Mouse (Mus musculus): Measurements from ENCODE around the gene Ces2c. TPM values are rescaled to one million over a fixed set of nuclear protein-coding genes. Genes with fewer than 3 reads are reported as not detected.
"Not testable (repeated sequence)": the region's sequence is repeated elsewhere in the genome, so short reads cannot be mapped to it uniquely, and the experiment has no call there.

Gene Ces2c
- polyA plus RNA-seq, 1 experiment, result not detected

DNA sequence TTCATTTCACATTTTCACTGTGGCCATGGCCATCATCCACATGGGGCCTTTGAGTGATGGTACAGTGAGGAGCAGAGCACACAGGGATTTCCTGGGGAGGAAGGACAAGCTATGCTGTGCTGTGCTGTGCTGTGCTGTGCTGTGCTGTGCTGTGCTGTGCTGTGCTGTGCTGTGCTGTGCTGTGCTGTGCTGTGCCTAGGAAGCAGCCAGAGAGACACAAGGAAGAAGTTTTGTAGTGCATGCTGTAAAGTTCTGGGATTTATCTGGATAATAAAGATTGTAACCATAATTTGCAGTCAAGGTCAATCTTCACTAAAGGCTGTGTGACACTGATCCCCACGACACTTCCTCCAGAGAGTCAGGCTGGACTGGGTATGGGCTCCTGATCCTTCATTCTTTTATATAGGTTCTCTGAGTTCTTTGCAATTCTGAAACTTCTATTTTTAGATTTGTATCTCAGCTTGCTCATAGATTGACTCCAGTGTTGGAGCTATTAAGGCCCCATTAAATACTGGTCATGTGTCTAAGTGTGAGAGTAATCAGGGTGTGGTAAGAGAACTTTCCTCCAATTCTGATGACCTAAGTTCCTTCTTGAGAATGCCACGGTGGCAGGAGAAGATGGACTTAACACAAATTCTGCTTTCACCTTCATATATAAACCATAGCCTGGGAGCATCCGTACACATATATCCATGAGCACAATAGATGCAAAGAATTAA lies 5.3 kb upstream of the Ces2c start:
- WGBS, result 90% methylated on average over 3 of the region's 3 CpGs
- Histone ChIP-seq H3K4me3 (replicated peaks; ENCODE audit: insufficient read depth, low read depth, low read length) (no peak overlapping the region), H3K27ac (ENCODE audit: insufficient read depth, low read length) (no peak overlapping the region), H3K4me1 (ENCODE audit: control insufficient read depth, insufficient read depth, low read length) (no peaks in the 10 kb centered on the region), H3K27me3 (ENCODE audit: control insufficient read depth, insufficient read depth, low read length) (no peaks in the 10 kb centered on the region)
- TF ChIP-seq POLR2A (IDR thresholded peaks at IDR 0.05; ENCODE audit: borderline replicate concordance, insufficient read depth, low read length) (no peak), CTCF (IDR thresholded peaks at IDR 0.05; ENCODE audit: borderline replicate concordance, insufficient read depth, low read depth, low read length) (no peak)
- no peak for DNase-seq

DNA sequence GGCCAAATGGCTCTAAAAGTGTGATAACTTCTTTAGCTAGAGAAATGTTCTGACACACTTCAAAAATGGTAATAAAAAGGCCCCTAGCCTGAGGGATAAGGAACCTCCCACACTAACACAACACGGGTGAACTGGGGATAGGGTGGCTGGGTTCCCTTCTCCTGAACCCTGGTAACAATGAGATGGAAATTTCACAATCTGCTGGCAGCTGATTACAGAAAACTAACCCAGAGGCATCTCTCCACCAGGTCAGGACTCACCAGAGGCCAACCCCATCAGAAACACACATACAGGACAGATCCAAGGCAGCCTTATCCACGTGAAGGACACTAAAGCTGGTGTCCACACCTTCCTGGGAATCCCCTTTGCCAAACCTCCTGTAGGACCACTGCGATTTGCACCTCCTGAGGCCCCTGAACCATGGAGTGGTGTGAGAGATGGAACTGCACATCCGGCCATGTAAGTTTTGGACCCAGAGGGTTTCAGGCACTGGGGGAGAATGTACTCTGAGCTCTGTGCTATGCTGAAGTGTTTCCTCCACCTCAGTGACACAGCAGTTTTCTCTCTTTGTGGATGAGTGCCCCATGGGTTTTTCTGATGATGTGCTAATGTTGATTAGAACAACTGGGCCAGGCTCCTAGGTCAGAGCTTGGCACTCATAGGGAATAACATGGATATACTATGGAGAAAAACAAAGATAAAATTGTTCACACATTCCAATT lies 1.0 kb downstream of the Ces2c start:
- H3K4me1 ChIP-seq (ENCODE audit: control insufficient read depth, insufficient read depth, low read length), result no peaks in the 10 kb centered on the region
- no peak for DNase-seq
- TF ChIP-seq CTCF (IDR thresholded peaks at IDR 0.05; ENCODE audit: borderline replicate concordance, insufficient read depth, low read depth, low read length) (no peak), POLR2A (IDR thresholded peaks at IDR 0.05; ENCODE audit: borderline replicate concordance, insufficient read depth, low read length) (no peak)
- no peaks in the 10 kb centered on the region for H3K27me3 ChIP-seq (ENCODE audit: control insufficient read depth, insufficient read depth, low read length)
- no peak overlapping the region for H3K4me3 ChIP-seq (replicated peaks; ENCODE audit: insufficient read depth, low read depth, low read length)
- WGBS, result 78% methylated on average over 4 of the region's 4 CpGs
- H3K27ac ChIP-seq (ENCODE audit: insufficient read depth, low read length), result no peak overlapping the region

DNA sequence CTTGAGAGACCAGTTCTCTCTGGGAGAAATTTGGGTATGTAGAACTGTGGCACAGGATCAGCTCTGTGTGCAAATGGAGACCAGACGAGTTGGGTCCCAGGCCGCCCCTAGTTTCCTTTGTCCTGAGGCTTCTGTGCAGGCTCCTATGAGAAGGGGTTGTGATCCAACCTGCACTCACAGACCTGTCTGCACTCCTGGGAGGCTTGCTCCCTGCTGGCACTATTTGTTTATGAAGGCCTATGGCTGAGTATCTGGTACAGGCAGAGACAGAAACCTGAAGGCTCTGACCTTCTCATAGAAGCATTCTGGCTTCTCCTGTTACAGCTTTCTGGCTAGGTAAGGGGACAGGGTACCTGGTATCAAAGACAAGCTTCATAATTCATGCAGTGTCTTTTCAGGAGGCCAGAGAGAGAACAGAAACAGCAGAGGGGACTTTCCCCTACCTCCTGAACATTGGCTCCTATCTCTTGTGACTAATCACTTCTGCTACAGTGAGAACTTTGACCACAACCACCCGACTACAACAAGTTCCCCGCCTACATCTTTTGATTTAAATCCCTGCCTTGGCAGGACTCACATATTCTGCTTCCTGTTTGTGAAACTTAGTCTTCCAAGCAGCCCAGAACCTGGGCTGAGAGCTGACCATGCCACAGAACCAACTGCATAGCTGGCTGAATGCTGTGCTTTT lies 20.1 kb downstream of the Ces2c start:
- WGBS, result no CpG with 5 or more reads among the region's 4 CpGs
- not testable (repeated sequence) for H3K4me3 ChIP-seq (replicated peaks; ENCODE audit: insufficient read depth, low read depth, low read length)

DNA sequence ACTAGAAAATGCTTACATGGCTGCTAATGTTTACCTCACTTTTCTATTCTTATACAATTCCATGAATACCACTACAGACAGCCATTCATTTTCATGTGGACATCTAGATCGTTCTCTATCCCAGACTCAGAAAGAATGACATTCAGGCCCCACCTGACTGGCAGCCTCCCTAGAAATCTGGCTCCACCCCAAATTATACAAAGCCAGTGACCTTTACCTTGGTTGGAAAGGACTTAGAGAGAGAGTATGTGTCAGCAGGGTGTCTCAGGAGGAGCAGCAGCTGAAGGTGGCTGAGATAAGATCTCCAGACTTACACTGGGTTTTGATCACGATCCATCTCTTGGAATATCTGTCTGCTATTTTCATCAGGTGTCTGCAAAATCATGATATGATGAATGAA lies 22.0 kb downstream of the Ces2c start:
- not testable (repeated sequence) for H3K4me1 ChIP-seq (ENCODE audit: control insufficient read depth, insufficient read depth, low read length); H3K27me3 ChIP-seq (ENCODE audit: control insufficient read depth, insufficient read depth, low read length); DNase-seq; H3K27ac ChIP-seq (ENCODE audit: insufficient read depth, low read length); H3K4me3 ChIP-seq (replicated peaks; ENCODE audit: insufficient read depth, low read depth, low read length)
- no CpG with 5 or more reads among the region's 2 CpGs for WGBS

More for the DNA sequence above, 20.1 kb downstream of the Ces2c start:
- DNase-seq; H3K27ac ChIP-seq (ENCODE audit: insufficient read depth, low read length); H3K4me1 ChIP-seq (ENCODE audit: control insufficient read depth, insufficient read depth, low read length); H3K27me3 ChIP-seq (ENCODE audit: control insufficient read depth, insufficient read depth, low read length): not testable (repeated sequence)

DNA sequence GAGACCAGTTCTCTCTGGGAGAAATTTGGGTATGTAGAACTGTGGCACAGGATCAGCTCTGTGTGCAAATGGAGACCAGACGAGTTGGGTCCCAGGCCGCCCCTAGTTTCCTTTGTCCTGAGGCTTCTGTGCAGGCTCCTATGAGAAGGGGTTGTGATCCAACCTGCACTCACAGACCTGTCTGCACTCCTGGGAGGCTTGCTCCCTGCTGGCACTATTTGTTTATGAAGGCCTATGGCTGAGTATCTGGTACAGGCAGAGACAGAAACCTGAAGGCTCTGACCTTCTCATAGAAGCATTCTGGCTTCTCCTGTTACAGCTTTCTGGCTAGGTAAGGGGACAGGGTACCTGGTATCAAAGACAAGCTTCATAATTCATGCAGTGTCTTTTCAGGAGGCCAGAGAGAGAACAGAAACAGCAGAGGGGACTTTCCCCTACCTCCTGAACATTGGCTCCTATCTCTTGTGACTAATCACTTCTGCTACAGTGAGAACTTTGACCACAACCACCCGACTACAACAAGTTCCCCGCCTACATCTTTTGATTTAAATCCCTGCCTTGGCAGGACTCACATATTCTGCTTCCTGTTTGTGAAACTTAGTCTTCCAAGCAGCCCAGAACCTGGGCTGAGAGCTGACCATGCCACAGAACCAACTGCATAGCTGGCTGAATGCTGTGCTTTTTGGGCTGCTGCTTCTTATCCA lies 39.5 kb downstream of the Ces2c start:
- H3K4me1 ChIP-seq (ENCODE audit: control insufficient read depth, insufficient read depth, low read length); H3K27ac ChIP-seq (ENCODE audit: insufficient read depth, low read length); H3K27me3 ChIP-seq (ENCODE audit: control insufficient read depth, insufficient read depth, low read length); DNase-seq; H3K4me3 ChIP-seq (replicated peaks; ENCODE audit: insufficient read depth, low read depth, low read length): not testable (repeated sequence)
- no CpG with 5 or more reads among the region's 4 CpGs for WGBS

DNA sequence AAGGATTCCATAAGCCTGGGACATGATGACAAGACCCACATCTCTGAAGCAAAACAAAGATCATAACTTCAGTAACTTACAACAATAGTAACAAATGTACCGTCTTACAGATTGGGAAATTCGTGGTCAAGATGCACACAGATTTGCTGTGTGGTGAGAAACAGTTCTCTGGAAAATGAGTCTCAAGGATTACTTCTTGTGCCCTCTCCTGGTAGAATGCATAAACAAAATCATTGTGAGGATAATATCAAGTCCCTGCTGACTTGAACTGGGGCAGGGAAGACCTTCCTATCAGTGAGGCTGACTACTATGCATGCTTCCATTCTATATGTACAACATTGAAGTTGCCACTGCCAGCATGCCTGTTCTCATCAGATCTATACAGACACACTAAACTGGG lies 54.9 kb downstream of the Ces2c start:
- Histone ChIP-seq H3K4me3 (replicated peaks; ENCODE audit: insufficient read depth, low read depth, low read length) (no peak overlapping the region), H3K4me1 (ENCODE audit: control insufficient read depth, insufficient read depth, low read length) (no peaks in the 10 kb centered on the region), H3K27me3 (ENCODE audit: control insufficient read depth, insufficient read depth, low read length) (no peaks in the 10 kb centered on the region; the same call in 1 of the 2 replicates), H3K27ac (ENCODE audit: insufficient read depth, low read length) (no peak overlapping the region)
- 75% methylated on average over 2 of the region's 2 CpGs for WGBS
- DNase-seq, result no peak
- TF ChIP-seq CTCF (IDR thresholded peaks at IDR 0.05; ENCODE audit: borderline replicate concordance, insufficient read depth, low read depth, low read length) (no peak), POLR2A (IDR thresholded peaks at IDR 0.05; ENCODE audit: borderline replicate concordance, insufficient read depth, low read length) (no peak)

Other genes with a start within 250 kb of the Ces2c start
- not detected in 2 replicates for gene Cdh16, start 222.7 kb upstream of the Ces2c start, polyA plus RNA-seq (2012; rRNA removed)
- 3.3 and 3.6 TPM in 2 replicates for gene Rrad, start 215.7 kb upstream of the Ces2c start, polyA plus RNA-seq (2012; rRNA removed)
- gene Ciao2b, start 205.1 kb upstream of the Ces2c start, polyA plus RNA-seq (2012; rRNA removed), result 53.9 and 54.7 TPM in 2 replicates
- not detected in 2 replicates for gene Ces2a, start 113.1 kb upstream of the Ces2c start, polyA plus RNA-seq (2012; rRNA removed)
- gene Ces2b, start 15.5 kb upstream of the Ces2c start, polyA plus RNA-seq (2012; rRNA removed), result 0.06 TPM in 1 of 2 replicates, not detected in the other
- 0.08 TPM in 2 replicates for gene Ces2e, start 79.2 kb downstream of the Ces2c start, polyA plus RNA-seq (2012; rRNA removed)
- gene Ces2f, start 100.3 kb downstream of the Ces2c start, polyA plus RNA-seq (2012; rRNA removed), result not detected in 2 replicates
- 0.10 TPM in 2 replicates for gene Ces2g, start 114.7 kb downstream of the Ces2c start, polyA plus RNA-seq (2012; rRNA removed)
- not detected in 2 replicates for gene Ces2h, start 153.8 kb downstream of the Ces2c start, polyA plus RNA-seq (2012; rRNA removed)
- gene Ces3a, start 201.5 kb downstream of the Ces2c start, polyA plus RNA-seq (2012; rRNA removed), result not detected in 2 replicates
- not detected in 2 replicates for gene Ces3b, start 236.7 kb downstream of the Ces2c start, polyA plus RNA-seq (2012; rRNA removed)